Mouse (Mus musculus) midbrain, embryonic 13.5 days (tissue): ENCODE results near the gene Ablim1. TPM values are rescaled to one million over a fixed set of nuclear protein-coding genes. Genes with fewer than 3 reads are reported as not detected.

ENCODE experiments used
- ATAC-seq: fragments of 200-750 bp; cut with Nextera tagmentation; 2 replicates; pipeline ENCODE4 v1.8.0; 2017; ENCODE audit warnings: mild to moderate bottlenecking, moderate TSS enrichment, moderate library complexity
- H3K27ac ChIP-seq: fragments of 300-500 bp; sonication (generic); 2 replicates; pipeline ENCODE4 v1.5.1; 2015; ENCODE audit warnings: inconsistent platforms, mild to moderate bottlenecking, moderate library complexity
- H3K27me3 ChIP-seq: fragments of 300-500 bp; sonication (generic); 2 replicates; pipeline ENCODE4 v1.6.1; 2015; ENCODE audit warnings: mild to moderate bottlenecking, inconsistent platforms
- H3K36me3 ChIP-seq: fragments of 300-500 bp; sonication (generic); 2 replicates; pipeline ENCODE4 v1.6.1; 2015; ENCODE audit warnings: mild to moderate bottlenecking, inconsistent platforms
- H3K4me1 ChIP-seq: fragments of 300-500 bp; sonication (generic); replicated peaks from 2 replicates; pipeline ENCODE4 v1.6.1; 2015; ENCODE audit warnings: inconsistent platforms
- H3K4me2 ChIP-seq: fragments of 300-500 bp; sonication (generic); replicated peaks from 2 replicates; pipeline ENCODE4 v1.6.1; 2015; ENCODE audit warnings: moderate library complexity, mild to moderate bottlenecking, inconsistent platforms
- H3K4me3 ChIP-seq: fragments of 300-500 bp; sonication (generic); replicated peaks from 2 replicates; pipeline ENCODE4 v1.5.1; 2015; ENCODE audit warnings: mild to moderate bottlenecking, inconsistent platforms
- H3K9ac ChIP-seq: fragments of 300-500 bp; sonication (generic); replicated peaks from 2 replicates; pipeline ENCODE4 v1.6.1; 2015; ENCODE audit warnings: mild to moderate bottlenecking, inconsistent platforms
- H3K9me3 ChIP-seq: fragments of 300-500 bp; sonication (generic); 2 replicates; pipeline ENCODE4 v1.6.1; 2016; ENCODE audit warnings: mild to moderate bottlenecking, inconsistent platforms
- WGBS: fragments of 180-500 bp; shearing (Covaris S2); methylation state at CpG from one replicate; pipeline ENCODE4 v1.1.7; 2015; 5-methylcytosine and 5-hydroxymethylcytosine counted together
- polyA plus RNA-seq: library from polyadenylated mRNA; unstranded; fragments of >200 nt; fragmentation: Nextera tagmentation; extraction: Ambion mirVana; gene quantifications from 2 replicates; pipeline ENCODE4 v1.2.1, GENCODE M21; 2015

Ablim1 gene
- polyA plus RNA-seq, 1 experiment from 2014 or later: 34.4 TPM

DNA sequence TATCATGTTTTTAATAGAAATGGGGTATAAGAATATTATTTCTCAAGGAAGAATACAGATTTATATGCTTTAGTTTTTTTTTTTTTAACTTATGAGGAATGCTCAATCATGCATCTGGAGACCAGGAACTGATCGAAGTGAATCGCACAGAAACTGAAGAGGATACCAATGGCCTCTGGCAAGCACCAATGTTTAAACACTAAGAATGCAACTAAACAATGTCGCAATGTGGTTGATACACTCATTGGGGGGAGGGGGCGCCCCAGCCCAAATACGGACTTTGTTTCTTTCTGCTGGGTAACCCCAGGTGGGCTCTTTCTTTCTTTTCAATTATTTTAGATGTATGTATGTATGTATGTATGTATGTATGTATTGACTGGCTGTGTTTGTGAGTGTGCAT lies 90.3 kb downstream of the Ablim1 start:
- H3K27me3 ChIP-seq: no peaks in the 10 kb centered on the region
- peaks cover 16% of the 10 kb centered on the region for H3K4me1 ChIP-seq
- H3K4me2 ChIP-seq: no peak overlapping the region
- no peak for ATAC-seq
- no peak overlapping the region for H3K9ac ChIP-seq
- no peaks in the 10 kb centered on the region for H3K9me3 ChIP-seq
- 91% methylated on average over 5 of the region's 5 CpGs for WGBS
- H3K36me3 ChIP-seq: no peaks in the 10 kb centered on the region
- no peak overlapping the region for H3K4me3 ChIP-seq
- H3K27ac ChIP-seq: no peak overlapping the region

GRCm38 (mm10) chr19:57223686-57224085 lies 91.0 kb downstream of the Ablim1 start:
- 70% methylated on average over 3 of the region's 3 CpGs for WGBS
- no peak for ATAC-seq
- Histone ChIP-seq H3K9me3 (no peaks in the 10 kb centered on the region), H3K27me3 (no peaks in the 10 kb centered on the region), H3K36me3 (no peaks in the 10 kb centered on the region), H3K4me3 (no peak overlapping the region), H3K9ac (no peak overlapping the region), H3K4me2 (no peak overlapping the region), H3K4me1 (peaks cover 16% of the 10 kb centered on the region), H3K27ac (no peak overlapping the region)

DNA sequence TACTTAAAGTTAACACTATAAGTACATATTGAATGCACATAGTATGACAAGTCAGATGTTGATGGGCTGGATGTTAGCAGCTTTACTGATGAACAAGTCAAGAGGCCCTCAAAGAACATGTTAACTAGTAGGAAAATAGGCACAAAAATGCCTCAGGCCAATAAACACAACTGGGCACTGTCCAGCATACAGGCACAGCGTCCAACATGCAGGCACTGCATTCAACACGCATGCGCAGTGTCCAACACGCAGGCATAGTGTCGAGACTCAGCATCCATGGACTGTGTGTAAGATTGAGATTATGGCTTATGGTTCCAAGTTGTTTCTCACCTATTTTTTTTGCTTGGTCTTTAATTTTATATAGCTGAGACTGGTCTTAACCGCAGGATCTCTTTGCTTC lies 92.1 kb downstream of the Ablim1 start:
- Histone ChIP-seq H3K9ac (no peak overlapping the region), H3K27me3 (no peaks in the 10 kb centered on the region), H3K9me3 (no peaks in the 10 kb centered on the region), H3K4me2 (no peak overlapping the region), H3K36me3 (no peaks in the 10 kb centered on the region), H3K4me3 (no peak overlapping the region), H3K27ac (no peak overlapping the region), H3K4me1 (peaks cover 16% of the 10 kb centered on the region)
- 96% methylated on average over 6 of the region's 6 CpGs for WGBS
- ATAC-seq: no peak

GRCm38 (mm10) chr19:57221684-57222235 lies 93.0 kb downstream of the Ablim1 start:
- no peak overlapping the region for H3K4me3 ChIP-seq
- H3K9me3 ChIP-seq: no peaks in the 10 kb centered on the region
- WGBS: 61% methylated on average over 7 of the region's 7 CpGs
- no peaks in the 10 kb centered on the region for H3K36me3 ChIP-seq
- no peaks in the 10 kb centered on the region for H3K27me3 ChIP-seq
- no peak overlapping the region for H3K4me2 ChIP-seq
- peaks cover 16% of the 10 kb centered on the region for H3K4me1 ChIP-seq
- H3K9ac ChIP-seq: no peak overlapping the region
- no peak overlapping the region for H3K27ac ChIP-seq
- ATAC-seq: no peak

- no peak for ATAC-seq
- Histone ChIP-seq H3K9ac (no peak overlapping the region), H3K9me3 (no peaks in the 10 kb centered on the region), H3K4me2 (no peak overlapping the region), H3K4me3 (no peak overlapping the region), H3K27ac (no peak overlapping the region; the same call in 1 of the 2 replicates), H3K27me3 (no peaks in the 10 kb centered on the region), H3K4me1 (peaks cover 24% of the 10 kb centered on the region), H3K36me3 (no peaks in the 10 kb centered on the region)
- 70% methylated on average over 11 of the region's 11 CpGs for WGBS
Measured at GRCm38 (mm10) chr19:57219758-57220157, 95.0 kb downstream of the Ablim1 start.

DNA sequence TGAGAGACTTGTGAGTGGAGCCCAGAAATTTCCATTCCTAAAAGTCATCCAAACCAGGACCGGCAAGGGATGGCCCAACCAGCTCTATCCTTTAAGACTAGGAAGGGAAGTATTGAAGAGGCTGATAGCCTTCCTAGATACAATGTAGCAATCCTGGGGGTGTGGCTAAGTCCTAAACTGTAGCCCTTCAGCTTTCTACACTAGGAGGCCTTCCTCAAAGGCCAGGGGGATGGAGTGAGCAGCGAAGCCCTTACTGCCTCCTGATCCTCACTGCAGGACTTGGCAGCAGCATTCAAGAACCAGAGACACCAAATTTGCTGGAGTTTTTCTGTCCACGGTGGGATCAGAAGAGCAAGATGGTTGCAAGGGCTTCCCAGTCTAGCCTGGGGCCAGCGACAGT lies 97.6 kb downstream of the Ablim1 start:
- 78% methylated on average over 4 of the region's 4 CpGs for WGBS
- Histone ChIP-seq H3K4me1 (peaks cover 24% of the 10 kb centered on the region), H3K36me3 (no peaks in the 10 kb centered on the region), H3K4me3 (no peak overlapping the region), H3K27ac (no peak overlapping the region), H3K9ac (no peak overlapping the region), H3K9me3 (no peaks in the 10 kb centered on the region), H3K27me3 (no peaks in the 10 kb centered on the region), H3K4me2 (no peak overlapping the region)
- ATAC-seq: no peak

DNA sequence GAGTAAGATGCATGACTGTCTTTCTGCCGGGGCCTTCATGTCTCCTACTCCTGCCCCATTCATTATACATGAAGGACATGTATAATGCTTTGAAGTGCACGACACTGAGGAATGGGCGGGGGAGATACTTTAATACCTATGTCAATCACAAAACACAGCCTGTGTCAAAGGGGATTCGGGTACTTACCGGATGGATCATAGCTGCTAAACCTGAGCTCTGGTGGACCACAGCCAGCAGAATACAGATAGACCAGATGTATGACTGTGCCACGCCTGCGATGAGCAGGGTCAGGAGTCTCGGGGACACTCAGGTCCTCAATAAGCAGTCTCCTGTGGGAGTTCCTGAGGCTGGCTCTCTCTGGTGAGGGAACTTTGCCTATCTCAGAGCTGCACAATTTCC lies 99.2 kb downstream of the Ablim1 start:
- no peak overlapping the region for H3K9ac ChIP-seq
- no peak for ATAC-seq
- H3K27ac ChIP-seq: no peak overlapping the region
- no peaks in the 10 kb centered on the region for H3K27me3 ChIP-seq
- no peak overlapping the region for H3K4me3 ChIP-seq
- H3K36me3 ChIP-seq: no peaks in the 10 kb centered on the region
- no peaks in the 10 kb centered on the region for H3K9me3 ChIP-seq
- no peak overlapping the region for H3K4me2 ChIP-seq
- 64% methylated on average over 8 of the region's 8 CpGs for WGBS
- H3K4me1 ChIP-seq: peaks cover 9% of the 10 kb centered on the region; the same call in 1 of the 2 replicates

DNA sequence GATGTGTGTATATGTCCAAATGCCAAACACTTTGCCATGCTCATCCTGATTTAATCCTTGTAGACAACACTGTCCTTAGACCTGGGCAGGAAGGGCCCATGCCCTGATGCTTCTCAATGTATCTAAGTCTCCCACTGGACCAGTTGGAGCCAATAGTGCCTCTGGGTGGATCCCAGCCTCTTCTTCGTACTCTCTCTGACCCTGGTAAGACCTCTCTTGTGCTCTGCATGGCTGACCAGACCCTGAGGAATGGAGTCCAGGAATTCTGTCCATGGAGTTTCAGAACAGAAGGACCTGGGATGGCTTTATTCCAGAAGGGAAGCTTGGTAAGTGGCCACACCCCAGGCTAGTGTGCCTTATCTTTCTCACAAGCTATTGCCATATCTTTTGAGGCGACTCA lies 102.3 kb downstream of the Ablim1 start:
- 0 out of 2 replicates have a peak, but pooled peaks cover 8% of the 10 kb centered on the region for H3K4me1 ChIP-seq
- no peaks in the 10 kb centered on the region for H3K36me3 ChIP-seq
- WGBS: 88% methylated on average over 2 of the region's 2 CpGs
- H3K9ac ChIP-seq: no peak overlapping the region
- no peak overlapping the region for H3K4me2 ChIP-seq
- no peak overlapping the region for H3K4me3 ChIP-seq
- H3K27ac ChIP-seq: no peak overlapping the region
- H3K27me3 ChIP-seq: no peaks in the 10 kb centered on the region
- no peak for ATAC-seq
- H3K9me3 ChIP-seq: no peaks in the 10 kb centered on the region

DNA sequence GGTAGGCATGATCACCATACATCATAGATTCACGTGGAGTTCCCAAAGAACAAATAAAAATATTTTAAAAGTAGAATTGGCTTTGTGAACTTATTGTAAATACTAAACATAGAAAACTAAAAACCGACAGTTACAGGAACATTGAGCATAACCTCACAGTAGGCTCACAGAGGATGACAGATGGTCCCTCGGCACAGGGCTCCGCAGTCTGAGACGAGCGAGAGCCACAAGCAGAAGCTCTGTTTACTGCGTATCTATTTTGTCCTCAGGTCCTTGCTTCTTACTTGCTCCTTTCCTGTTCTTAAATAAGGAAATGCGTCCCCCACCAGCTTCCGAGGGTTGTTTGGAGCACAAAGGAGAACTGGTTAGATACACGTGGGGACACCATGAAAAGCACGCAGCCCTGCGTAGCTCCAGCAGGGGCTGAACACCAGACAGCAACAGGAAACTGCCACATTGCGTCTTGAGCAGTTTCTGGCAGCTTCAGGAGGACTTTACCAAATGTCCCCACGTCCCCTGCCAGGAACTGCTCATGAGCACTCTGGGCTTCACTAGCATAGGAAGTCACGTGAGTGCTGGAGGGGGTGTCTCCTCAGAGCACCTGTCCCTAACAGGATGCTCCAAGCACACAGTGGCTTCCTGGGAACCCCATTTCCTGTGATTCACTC lies 103.1 kb downstream of the Ablim1 start:
- 0 out of 2 replicates have a peak, but pooled peaks cover 8% of the 10 kb centered on the region for H3K4me1 ChIP-seq
- no peaks in the 10 kb centered on the region for H3K9me3 ChIP-seq
- no peak overlapping the region for H3K27ac ChIP-seq
- no peak overlapping the region for H3K4me2 ChIP-seq
- H3K36me3 ChIP-seq: no peaks in the 10 kb centered on the region
- H3K4me3 ChIP-seq: no peak overlapping the region
- H3K27me3 ChIP-seq: no peaks in the 10 kb centered on the region
- 84% methylated on average over 15 of the region's 15 CpGs for WGBS
- H3K9ac ChIP-seq: no peak overlapping the region
- no peak for ATAC-seq

- Histone ChIP-seq H3K4me1 (0 out of 2 replicates have a peak, but pooled peaks cover 7% of the 10 kb centered on the region), H3K4me2 (no peak overlapping the region), H3K27ac (no peak overlapping the region), H3K9me3 (no peaks in the 10 kb centered on the region), H3K36me3 (no peaks in the 10 kb centered on the region), H3K4me3 (no peak overlapping the region), H3K9ac (no peak overlapping the region), H3K27me3 (no peaks in the 10 kb centered on the region)
- no peak for ATAC-seq
- 97% methylated on average over 2 of the region's 2 CpGs for WGBS
Measured at GRCm38 (mm10) chr19:57210924-57211323, 103.8 kb downstream of the Ablim1 start.

- no peak overlapping the region for H3K9ac ChIP-seq
- peaks cover 8% of the 10 kb centered on the region for H3K4me1 ChIP-seq
- no peaks in the 10 kb centered on the region for H3K9me3 ChIP-seq
- 81% methylated on average over 7 of the region's 7 CpGs for WGBS
- no peaks in the 10 kb centered on the region for H3K36me3 ChIP-seq
- H3K27ac ChIP-seq: no peak overlapping the region
- no peak overlapping the region for H3K4me2 ChIP-seq
- H3K4me3 ChIP-seq: no peak overlapping the region
- no peak for ATAC-seq
- no peaks in the 10 kb centered on the region for H3K27me3 ChIP-seq
Measured at GRCm38 (mm10) chr19:57204101-57204500, 110.6 kb downstream of the Ablim1 start.

DNA sequence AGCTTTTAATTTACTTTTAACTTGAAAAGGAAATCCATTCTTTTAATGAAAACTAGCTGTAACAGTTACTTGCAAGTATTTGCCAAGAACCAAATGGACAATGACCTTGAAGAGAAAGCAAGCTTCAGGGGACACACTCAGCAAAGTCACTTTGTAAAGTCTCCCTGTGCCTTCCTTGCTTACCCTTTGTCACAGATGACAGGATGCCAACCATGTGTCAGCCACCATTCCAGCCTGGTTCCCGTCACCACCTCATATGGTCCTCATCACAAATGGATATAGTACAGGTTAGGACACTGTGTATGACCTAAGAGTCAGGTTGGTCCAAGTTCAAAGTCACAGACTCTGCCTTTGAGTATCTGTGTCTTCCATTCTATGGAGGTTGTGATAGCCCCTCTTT lies 112.2 kb downstream of the Ablim1 start:
- H3K36me3 ChIP-seq: no peaks in the 10 kb centered on the region
- no peak for ATAC-seq
- WGBS: 100% methylated on average over 1 of the region's 1 CpGs
- H3K27ac ChIP-seq: no peak overlapping the region
- no peak overlapping the region for H3K4me2 ChIP-seq
- peaks cover 24% of the 10 kb centered on the region for H3K4me1 ChIP-seq
- peaks cover 5% of the 10 kb centered on the region for H3K27me3 ChIP-seq
- no peak overlapping the region for H3K9ac ChIP-seq
- H3K4me3 ChIP-seq: no peak overlapping the region
- no peaks in the 10 kb centered on the region for H3K9me3 ChIP-seq

- no peak overlapping the region for H3K27ac ChIP-seq
- no peak for ATAC-seq
- no peak overlapping the region for H3K4me2 ChIP-seq
- no peaks in the 10 kb centered on the region for H3K36me3 ChIP-seq
- WGBS: 89% methylated on average over 8 of the region's 8 CpGs
- peaks cover 12% of the 10 kb centered on the region for H3K27me3 ChIP-seq
- H3K9ac ChIP-seq: no peak overlapping the region
- no peaks in the 10 kb centered on the region for H3K9me3 ChIP-seq
- no peak overlapping the region for H3K4me3 ChIP-seq
- H3K4me1 ChIP-seq: peaks cover 37% of the 10 kb centered on the region
Measured at GRCm38 (mm10) chr19:57201090-57201483, 113.6 kb downstream of the Ablim1 start.
